In the genomic region with DNA sequence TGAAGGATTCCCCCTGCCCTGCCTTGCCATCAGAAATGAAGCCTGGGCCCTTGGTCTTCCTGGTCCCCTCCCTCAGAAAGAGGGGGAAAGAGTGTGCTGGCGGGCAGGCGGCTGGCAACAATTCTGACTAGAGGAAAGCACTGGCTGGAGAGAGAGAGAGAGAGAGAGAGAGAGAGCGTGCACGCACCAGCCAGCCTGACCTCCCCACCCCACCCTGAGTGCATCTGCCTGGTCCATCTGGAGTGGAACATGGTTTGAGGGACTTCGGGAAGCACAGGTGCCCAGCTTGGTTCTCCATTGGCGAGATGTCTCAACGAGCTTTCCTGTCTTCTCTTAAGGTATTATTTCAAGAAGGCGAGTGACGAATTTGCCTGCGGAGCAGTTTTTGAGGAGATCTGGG, we compare ENCODE assay signal across 12 mouse cellular contexts. TPM values are rescaled to one million over a fixed set of nuclear protein-coding genes. Genes with fewer than 3 reads are reported as not detected.
DNase-seq lines count a peak whose midpoint lies in the region; ATAC-seq lines count a peak whose summit lies in the region.
"Had no signal": no experiment of that assay in that cellular context is flagged by ENCODE, and none has a peak within 500 bp of the region (broad histone marks: within the 10 kb centered on the region; RNA-seq: fewer than 3 reads in every experiment).

No protein-coding gene starts in this region.

- H3K9me3 ChIP-seq in neural tube, embryonic 12.5 days, result no peaks in the 10 kb centered on the region
- H3K9me3 ChIP-seq in limb, embryonic 12.5 days, result no peaks in the 10 kb centered on the region

- no peak overlapping the region for H3K4me3 ChIP-seq in neural tube, embryonic 12.5 days
- no peak overlapping the region for H3K4me3 ChIP-seq in limb, embryonic 12.5 days (replicated peaks)
- H3K4me3 ChIP-seq: megakaryocyte, embryonic 14.5 days had no signal

- H3K9ac ChIP-seq in neural tube, embryonic 12.5 days, result 0 out of 2 replicates have a peak overlapping the region, but pooled peaks have one; percentile 29
- H3K9ac ChIP-seq in limb, embryonic 12.5 days (replicated peaks), result no peak overlapping the region
- H3K9ac ChIP-seq: liver, embryonic 14.5 days had no signal

- H3K4me1 ChIP-seq in neural tube, embryonic 12.5 days, result peaks cover 8% of the 10 kb centered on the region
- H3K4me1 ChIP-seq in limb, embryonic 12.5 days (replicated peaks), result peaks cover 31% of the 10 kb centered on the region
- H3K4me1 ChIP-seq: megakaryocyte, embryonic 14.5 days had no signal

- peaks cover 69% of the 10 kb centered on the region for H3K36me3 ChIP-seq in neural tube, embryonic 12.5 days
- peaks cover 69% of the 10 kb centered on the region for H3K36me3 ChIP-seq in limb, embryonic 12.5 days

- 90% methylated on average over 10 of the region's 10 CpGs for WGBS in neural tube, embryonic 12.5 days
- WGBS in limb, embryonic 12.5 days, result 83% methylated on average over 10 of the region's 10 CpGs

- ATAC-seq in neural tube, embryonic 12.5 days (ENCODE audit: low FRiP score, low read depth), result no peak
- no peak for ATAC-seq in limb, embryonic 12.5 days (ENCODE audit: insufficient number of reproducible peaks, insufficient read depth, low FRiP score, low TSS enrichment, low read depth)

- H3K27ac ChIP-seq in neural tube, embryonic 12.5 days, result no peak overlapping the region
- peak overlapping the region; percentile 94 for H3K27ac ChIP-seq in limb, embryonic 12.5 days
- H3K27ac ChIP-seq: liver, embryonic 14.5 days had no signal

- no peak overlapping the region for H3K4me2 ChIP-seq in neural tube, embryonic 12.5 days (replicated peaks)
- no peak overlapping the region for H3K4me2 ChIP-seq in limb, embryonic 12.5 days

- peak; percentile 3 for DNase-seq in adrenal gland, adult 2 months
- DNase-seq in adrenal gland, adult 18-20 months (ENCODE audit: low spot score in 2 of 2), result no peak
- DNase-seq in neural tube, embryonic 10.5 days (ENCODE audit: extremely low spot score, low spot score), result no peak
- DNase-seq in urinary bladder, adult 2 months (ENCODE audit: low spot score), result no peak
- no peak for DNase-seq in thymus, postnatal 10 days (ENCODE audit: low spot score in 2 of 2)
- no peak for DNase-seq in adrenal gland, postnatal 14 days
- DNase-seq: heart, adult 18-20 months; right cerebral cortex, postnatal 25 days had no signal

- H3K27me3 ChIP-seq in neural tube, embryonic 12.5 days (replicated peaks), result no peaks in the 10 kb centered on the region
- H3K27me3 ChIP-seq in limb, embryonic 12.5 days, result no peaks in the 10 kb centered on the region
- H3K27me3 ChIP-seq: megakaryocyte, embryonic 14.5 days had no signal

RNA-seq across cellular contexts. Expression of a gene that starts 28.8 kb away (rescaled TPM):
- 10 to 100 TPM; 28.6 to 47.1 TPM for total RNA-seq in adrenal gland, adult 2 months (2021)
- 25.7 and 31.4 TPM in 2 replicates for polyA plus RNA-seq in adrenal gland, adult 2 months (2012; rRNA removed)
- 10 to 100 TPM; 36.9 to 56.2 TPM for total RNA-seq in adrenal gland, adult 18-20 months (2021)
- polyA plus RNA-seq in neural tube, embryonic 12.5 days (2016; fragmentation: Nextera tagmentation; extraction: Ambion mirVana), result 13.6 and 15.4 TPM in 2 replicates
- 19.6 and 20.2 TPM in 2 replicates for polyA plus RNA-seq in limb, embryonic 12.5 days (2016; fragmentation: Nextera tagmentation; extraction: Ambion mirVana)
- 11.3 and 12.4 TPM in 2 replicates for polyA plus RNA-seq in urinary bladder, adult 2 months (2012; rRNA removed)
- 31.7 and 43.0 TPM in 2 replicates for total RNA-seq in adrenal gland, postnatal 14 days (2021)
